Mouse (Mus musculus): ENCODE results near the gene Ackr2.

DNA sequence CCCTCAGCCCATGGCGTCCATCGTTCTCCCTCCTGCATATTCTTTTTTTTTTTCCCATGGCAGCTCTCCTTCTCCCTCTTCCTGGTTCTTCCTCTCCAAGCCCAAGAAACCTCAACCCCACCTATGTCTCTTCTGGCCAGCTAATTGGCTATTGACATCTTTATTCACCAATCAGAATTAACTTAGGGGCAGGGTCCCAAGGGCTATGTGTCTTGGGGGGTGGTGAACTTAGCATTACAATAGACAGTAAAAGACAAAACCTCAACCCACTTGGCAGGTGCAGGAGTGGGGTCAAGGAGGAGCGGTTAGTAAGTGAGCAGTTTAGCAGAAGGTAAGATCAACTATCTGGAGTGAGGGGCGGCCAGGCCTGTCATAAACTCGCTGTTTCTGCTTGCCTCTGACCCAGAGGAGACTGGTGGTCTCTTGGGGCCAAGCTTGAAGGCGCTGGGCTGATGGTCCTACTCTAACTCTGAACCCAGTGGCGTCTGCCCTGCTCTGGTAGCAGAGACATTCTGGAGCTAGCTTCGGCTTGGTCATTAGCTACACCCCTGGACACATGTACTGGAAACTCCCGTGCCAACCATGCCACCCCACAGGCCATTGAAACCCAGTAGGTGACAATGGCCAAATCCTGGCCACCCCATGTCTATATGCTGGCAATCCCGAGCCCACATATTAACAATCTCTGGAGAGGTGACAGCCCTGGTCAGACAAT is 9.4 kb downstream of the Ackr2 start:
- no peak for TF ChIP-seq GATA1 (IDR thresholded peaks at IDR 0.05; ENCODE audit: borderline replicate concordance, low read length)
- no peak for TF ChIP-seq FLI1 (IDR thresholded peaks at IDR 0.05; ENCODE audit: low read length)
